Mouse (Mus musculus): ENCODE results near the gene Tmem186.

- TF ChIP-seq CTCF (IDR thresholded peaks at IDR 0.05; ENCODE audit: low read depth, low read length), result no peak
- TF ChIP-seq POLR2A (IDR thresholded peaks at IDR 0.05; ENCODE audit: insufficient read depth, low read length), result no peak
- no peak for TF ChIP-seq EP300 (IDR thresholded peaks at IDR 0.05; ENCODE audit: insufficient read depth, low read depth, low read length)
These were observed 41.2 kb downstream of the Tmem186 start for GRCm38 (mm10) chr16:8596336-8596735.

Data from ES-Bruce4 (cell line).